Mouse (Mus musculus) yolk sac, embryonic 10.5 days (tissue): ENCODE results near the gene Elk3.
"Not testable (repeated sequence)": the region's sequence is repeated elsewhere in the genome, so short reads cannot be mapped to it uniquely, and the experiment has no call there.

Source experiments
- DNase-seq: peaks from one replicate; pipeline ENCODE4 v3.0.0-alpha.2; 2017; ENCODE audit warnings: low spot score

The Elk3 gene

DNA sequence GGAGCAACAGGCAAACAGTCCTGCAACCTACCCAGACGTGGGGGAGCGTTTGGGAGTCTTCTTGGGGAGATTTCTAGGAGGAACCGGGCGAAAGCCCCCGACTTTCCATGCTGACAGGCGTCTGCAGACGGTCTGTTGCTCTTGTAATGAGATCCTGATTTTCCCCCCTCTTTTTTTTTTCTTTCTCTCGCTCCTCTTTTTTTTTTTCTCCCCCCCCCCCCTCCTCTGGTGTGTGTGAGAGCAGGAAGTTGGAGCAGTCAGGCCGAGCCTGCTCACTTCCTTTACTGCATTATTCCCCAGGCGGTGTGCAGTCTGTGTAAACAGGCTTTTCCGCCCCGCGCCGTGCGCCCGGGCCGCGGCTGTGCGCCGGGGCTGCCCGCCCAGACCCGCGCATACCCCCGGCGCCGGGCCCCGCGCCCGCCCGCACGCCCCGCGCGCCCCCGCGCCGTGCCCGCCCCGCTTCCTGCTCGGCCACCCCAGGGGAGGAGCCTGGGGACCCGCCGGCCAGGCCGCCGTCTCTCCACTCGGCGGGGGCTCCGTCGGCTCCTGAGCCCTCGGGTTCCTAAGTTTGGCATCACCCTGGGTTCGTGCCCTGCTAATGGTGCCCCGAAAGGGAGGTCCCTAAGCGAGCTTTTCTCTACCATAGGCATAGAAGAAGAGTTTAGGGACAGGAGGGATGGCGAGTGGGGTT is at the start of gene Elk3:
Gene Elk3, minus strand, starts transcription at position 415 of the 691 bp plus-strand sequence.
- peak; percentile 48 for DNase-seq

DNA sequence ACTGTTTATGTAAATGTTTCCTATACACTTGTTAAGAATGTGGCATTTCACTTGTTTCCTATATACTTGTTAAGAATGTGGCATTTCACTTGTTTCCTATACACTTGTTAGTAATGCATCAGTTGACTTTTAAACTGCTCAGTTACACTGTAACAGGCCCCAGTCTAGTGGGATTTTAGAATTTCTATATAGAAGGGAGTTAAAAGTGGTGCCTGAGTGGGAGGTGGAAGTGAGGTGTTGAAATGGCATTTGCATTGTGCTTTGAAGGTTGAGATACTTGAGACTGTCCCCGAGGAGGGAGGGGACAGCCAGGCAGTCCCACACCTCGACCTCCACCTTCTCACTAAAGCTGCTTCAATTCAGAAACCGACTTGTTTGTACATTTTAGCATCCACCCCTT is 49.7 kb upstream of the Elk3 start:
- DNase-seq: no peak

DNA sequence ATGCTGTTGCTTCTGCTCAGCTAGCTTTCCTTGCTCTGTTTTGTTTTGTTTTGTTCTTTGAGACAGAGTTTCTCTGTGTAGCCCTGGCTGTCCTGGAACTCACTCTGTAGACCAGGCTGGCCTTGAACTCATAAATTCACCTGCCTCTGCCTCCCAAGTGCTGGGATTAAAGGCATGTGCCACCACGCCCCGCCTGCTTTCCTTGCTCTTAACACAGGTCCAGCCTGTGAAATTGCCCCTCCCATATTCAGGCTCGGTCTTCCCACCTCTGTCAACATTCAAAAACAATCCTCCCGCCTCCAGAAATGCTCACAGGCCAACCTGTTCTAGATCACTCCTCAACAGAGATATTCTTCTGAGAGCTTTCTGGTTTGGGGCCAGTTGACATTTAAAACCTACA is 49.3 kb upstream of the Elk3 start:
- DNase-seq: not testable (repeated sequence)

DNA sequence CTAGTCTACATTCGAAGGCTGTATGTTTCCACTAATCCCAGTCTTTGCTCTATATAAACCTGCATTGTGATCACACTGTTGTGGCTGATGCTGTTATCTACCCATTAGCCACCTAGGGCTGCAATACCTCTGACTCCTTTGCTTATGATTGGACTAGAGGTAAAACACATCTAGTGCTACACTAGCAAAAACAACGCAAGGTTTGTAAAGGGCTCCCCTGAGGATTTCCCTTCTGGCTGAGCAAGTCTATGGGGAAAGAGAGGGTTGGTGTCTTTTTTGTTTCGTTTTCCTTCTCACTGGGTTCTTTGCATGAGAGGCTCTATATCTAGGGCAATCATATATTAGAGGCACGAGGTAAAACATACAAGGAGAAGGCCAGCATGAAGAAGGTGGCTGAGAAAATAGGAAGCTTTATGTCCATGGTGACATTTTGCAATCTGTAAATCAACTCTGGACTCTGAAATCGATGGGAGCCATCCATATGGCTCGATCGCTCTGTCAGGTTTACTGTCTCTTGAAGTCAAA is 48.5 kb upstream of the Elk3 start:
- DNase-seq: no peak

DNA sequence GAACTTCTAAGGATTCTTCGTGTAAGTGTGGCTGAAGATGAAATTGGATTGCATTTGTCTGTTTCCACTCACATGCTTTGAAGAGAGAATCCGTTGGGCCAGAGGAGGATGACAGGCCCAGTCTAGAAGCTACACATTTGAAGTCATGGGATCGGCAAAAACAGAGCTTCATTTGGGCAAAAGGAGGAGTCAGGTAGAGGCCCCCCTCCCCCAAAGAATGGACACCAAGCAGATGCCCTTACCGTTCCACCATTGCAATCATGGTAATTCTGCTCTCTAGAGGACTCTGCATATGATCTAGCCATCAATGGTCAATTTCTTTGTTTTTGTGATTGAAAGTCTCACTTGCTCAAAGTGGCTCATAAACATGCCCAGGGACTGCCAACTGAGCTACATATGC is 47.9 kb upstream of the Elk3 start:
- DNase-seq: no peak

DNA sequence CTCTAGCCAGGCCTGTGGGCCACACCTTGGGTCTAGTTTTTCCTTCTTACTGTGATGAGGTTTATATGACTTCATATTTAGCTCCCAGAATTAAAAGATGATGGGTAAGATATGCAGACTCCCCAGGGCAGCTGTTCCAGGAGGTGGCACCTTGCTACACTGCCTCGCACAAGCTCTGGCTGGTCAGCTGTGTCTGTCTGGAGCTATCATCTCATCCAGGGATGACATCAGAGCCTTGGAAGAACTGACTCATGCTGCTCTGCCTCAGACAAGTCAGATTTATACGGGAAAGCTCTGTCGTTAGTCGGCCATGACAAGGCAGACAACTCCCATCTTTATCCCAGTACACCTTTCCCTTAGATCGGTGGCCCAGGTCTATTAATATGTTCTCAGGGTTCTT is 46.2 kb upstream of the Elk3 start:
- DNase-seq: no peak

DNA sequence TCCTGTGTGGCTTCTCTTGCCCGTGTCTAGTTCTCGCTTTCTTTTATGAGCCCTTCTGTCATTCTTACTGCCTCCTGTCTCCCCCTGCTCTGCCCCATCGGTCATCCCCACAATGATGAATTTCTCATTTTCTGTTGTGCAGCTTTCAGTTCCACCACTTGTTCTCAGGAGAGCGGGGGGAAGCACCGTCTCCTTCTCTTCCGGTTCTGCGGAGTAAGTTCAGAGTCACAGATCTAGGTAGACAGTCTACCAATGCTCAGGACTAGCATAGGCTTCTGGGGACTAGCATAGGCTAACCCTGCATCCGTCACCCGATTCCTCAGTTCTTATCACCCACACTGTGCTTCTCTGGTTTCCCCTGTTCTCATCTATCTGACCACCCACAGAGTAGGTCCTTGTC is 45.2 kb upstream of the Elk3 start:
- DNase-seq: no peak

DNA sequence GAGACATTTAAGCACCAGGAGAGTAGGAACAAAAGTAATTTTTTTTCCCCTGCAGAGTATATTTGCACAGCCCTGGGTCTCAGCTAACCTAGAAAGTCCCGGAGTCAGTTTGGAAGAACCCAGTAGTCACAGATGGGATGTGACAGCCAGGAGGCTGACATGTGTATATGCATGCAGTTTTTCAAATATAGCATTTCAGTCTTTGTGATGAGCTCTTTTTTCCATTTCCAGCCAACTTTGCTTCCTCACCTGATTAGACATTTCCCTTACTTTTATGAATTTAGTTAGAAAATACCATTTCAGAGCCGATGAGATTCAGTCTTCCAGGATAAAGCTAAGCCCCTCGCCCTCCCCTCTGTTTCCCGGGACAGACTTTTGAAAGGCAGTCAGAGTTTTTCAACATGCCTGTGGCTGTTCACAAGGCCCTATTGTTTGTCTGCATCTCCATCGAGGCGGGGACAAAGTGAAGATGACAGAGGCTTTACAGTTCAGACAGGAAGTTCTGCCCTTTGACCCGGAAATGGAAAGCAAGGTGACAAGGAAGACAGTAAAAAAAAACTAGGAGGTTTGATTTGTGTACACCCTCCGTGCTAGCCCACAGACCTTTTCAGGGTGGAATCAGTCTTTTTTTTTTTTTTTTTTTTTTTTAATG is 44.5 kb upstream of the Elk3 start:
- no peak for DNase-seq

DNA sequence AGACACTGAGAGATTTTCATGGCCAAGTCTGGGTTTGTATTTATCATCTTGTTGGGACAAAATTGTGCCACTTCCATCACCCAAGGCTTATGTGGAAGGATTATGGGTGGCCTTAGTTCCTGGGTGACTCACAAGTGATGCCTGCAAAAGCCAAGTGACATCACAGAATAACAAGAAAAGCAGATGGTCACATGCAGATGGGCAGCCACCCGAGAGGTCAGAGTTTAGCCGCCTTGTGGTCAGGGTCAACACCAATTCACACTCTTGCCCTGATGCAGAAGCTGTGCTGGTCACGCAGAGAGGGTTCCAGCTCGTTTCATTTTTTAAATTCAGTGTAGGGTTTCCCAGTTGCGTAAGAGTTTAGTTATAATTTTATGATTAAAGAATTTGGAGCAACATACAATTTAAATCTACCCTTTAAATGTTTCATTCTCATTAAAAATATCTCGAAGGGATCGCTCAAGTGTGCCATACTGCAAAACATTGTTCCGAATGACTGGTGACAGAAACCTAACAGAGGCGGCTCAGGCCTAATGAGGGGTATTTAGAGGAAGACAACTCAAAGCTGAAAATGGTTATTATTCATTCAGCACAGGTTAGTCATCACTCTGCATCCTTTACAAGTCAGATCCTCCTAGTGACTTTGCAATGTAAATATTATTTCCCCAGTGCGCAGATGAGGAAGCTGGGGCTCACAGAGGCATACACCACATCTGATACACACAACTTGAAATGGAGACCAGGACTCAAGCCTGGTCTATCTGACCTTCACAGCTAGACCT is 42.8 kb upstream of the Elk3 start:
- no peak for DNase-seq

DNA sequence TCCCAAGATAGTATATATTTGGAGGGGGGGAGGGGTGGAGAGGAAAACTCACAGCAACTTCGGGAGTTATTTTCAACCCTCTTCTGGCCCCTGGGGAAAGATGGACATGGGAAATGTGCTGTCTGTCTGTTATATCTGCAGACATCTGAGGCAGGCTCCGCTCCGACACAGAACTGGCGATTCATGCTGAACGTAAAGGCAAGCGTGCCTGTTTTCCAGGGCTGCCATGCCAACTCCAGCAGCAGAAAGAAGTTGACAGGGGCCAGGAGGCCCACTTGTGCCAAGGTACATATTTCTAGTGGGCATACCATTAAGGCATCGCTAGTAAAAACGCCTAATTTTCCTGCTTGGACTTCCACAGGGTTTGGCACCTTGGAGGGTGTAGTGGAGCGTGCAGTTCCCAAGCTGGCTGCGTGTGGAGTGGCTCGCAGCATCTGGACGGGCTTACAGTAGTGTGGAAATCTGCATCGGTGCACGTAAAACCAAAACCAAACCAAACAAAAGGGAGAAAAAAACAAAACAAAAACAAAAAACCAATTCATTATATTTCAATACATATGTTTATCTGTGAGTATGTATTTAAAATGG is 37.1 kb upstream of the Elk3 start:
- no peak for DNase-seq

DNA sequence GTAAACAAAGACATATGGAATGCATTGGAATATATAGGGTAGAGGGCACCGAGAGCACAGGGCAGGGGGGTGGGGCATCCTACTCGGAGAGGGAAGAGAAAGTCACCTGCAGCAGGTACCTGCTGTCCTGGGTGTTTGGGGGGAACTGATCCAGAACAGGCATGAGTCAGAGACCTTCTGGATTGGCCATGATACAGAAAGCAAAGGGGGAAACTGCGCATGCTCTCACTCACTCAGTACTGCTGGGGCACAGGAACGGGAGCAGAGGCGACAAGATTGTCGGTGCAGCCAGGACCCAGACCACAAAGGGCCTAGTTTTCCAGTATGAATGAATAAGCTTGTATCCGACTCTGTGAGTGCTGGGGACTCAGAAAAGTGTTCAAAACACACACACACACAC is 36.5 kb upstream of the Elk3 start:
- DNase-seq: no peak

DNA sequence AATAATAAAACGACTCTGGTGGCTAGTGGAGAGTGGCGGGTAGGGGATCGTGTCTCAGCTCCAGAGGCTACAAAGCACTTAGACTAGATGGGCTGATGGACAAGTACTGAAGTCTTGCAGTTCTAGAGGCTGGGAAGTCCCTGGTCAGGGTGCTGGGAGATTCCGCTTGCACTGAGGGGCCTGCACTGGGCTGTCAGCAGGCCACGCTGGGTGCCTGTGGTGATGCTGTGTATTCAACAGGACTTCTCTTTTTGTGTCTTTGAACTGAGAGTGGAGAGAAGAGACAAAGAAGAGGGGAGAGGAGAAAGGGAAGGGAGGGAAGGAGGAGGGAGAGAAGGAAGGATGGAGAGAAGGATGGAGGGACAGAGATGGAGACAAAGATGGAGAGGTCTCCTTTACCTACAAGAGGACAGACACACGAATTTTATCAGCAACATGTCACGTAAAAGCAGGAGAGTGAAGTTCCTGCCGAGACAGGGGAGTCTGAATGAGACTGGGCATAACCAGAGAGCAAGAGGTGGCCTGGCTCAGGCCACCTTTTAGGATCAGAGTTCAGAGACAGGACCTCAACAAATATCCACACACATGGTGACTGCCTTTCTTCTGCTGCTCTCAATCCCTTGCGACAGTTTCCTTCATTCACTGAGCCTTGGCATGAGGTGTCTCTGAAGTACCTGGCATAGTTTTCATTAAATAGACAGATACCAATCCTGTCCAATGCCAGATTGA is 35.4 kb upstream of the Elk3 start:
- DNase-seq: no peak

DNA sequence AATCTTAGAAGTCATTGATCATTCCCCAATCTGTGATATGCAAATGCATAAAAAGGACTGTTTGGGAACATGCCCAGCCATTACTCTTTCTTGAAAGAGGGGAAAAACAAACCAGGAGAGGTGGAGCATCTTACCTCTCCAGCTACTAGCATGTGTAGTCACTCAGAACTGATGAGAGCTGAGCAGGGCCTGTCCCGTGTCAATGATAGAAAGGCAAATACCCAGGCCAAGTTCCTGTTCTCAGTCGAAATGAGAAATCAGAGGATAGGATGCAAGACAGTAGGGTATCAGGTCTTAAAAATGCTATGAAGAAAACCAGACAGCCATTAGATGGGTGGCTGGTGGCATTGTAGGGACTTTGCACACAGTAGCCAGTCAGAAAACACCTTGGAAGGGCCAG is 34.6 kb upstream of the Elk3 start:
- no peak for DNase-seq

DNA sequence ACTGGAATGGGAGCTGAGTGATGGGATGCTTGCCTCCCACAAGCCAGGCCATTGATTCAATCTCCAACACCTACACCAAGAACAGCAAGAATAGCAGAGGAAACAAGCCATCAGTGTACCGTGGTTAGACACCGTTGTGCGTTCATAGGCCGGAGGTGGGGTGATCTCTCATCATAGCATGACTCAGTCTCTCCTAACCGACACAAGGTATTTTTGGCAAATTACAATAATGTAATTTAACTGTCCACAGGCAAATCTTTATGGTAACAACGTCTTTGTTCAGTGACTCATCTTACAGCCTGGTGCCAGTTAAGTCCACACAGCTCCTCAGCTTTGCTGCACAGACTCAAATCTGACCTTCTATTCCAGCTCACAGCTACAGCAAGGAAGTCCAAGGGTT is 32.5 kb upstream of the Elk3 start:
- DNase-seq: no peak

DNA sequence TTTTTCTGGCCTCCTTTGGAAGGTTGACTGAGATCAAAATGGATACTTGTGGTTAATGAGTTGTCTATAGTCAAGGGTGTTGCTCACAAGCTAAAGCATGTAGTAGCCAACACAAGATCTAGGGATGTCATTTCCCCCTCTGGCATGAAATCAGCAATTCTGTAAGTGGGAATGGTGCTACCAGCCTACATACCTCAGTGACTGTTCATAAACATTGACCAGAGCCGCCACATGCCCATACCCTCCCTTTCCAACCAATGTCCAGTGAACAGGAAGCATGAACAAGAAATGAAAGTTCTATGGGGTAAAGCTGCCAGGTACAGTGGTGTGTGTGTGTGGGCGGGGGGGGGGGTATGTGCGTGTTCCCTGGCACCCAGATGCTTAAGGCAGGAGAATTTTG is 32.1 kb upstream of the Elk3 start:
- no peak for DNase-seq

DNA sequence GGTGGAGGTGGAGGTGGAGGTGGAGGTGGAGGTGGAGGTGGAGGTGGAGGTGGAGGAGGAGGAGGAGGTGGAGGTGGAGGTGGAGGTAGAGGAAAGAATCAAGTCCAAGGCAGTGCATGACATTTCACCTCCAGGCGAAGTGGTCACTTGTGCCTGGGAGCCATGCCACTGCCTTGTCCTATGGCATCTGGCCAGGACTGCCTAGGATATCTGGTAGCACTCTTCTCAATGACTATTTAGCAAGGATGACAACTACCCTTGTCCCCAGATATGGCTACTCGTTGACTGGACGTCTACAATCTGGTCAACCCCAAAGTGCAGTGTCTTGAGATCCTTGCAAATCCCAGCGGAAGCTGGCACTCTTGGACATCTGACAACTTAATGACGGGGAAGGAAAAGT is 27.6 kb upstream of the Elk3 start:
- DNase-seq: no peak

DNA sequence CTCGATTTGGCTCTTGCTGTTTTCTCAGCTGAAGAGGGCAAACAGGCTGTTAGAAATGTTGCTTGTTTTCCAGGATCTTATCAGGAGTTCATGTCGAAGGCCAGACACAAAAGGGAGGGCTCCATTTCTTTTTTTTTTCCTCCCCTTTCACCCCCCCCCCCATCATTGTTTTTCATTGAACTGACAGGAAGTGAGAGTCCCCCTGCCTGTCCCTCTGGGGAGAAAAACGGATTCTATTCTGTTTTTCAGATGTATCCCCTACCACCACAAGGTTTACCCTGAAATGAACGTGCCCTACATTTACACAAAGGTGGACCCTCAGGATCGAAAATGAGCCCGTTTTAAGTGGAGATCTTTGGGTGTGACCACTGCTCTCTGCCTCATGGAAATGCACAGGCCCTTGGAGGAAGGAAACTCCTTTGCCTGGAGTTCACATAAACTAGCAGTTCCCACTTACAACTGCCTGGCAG is 25.6 kb upstream of the Elk3 start:
- DNase-seq: no peak

DNA sequence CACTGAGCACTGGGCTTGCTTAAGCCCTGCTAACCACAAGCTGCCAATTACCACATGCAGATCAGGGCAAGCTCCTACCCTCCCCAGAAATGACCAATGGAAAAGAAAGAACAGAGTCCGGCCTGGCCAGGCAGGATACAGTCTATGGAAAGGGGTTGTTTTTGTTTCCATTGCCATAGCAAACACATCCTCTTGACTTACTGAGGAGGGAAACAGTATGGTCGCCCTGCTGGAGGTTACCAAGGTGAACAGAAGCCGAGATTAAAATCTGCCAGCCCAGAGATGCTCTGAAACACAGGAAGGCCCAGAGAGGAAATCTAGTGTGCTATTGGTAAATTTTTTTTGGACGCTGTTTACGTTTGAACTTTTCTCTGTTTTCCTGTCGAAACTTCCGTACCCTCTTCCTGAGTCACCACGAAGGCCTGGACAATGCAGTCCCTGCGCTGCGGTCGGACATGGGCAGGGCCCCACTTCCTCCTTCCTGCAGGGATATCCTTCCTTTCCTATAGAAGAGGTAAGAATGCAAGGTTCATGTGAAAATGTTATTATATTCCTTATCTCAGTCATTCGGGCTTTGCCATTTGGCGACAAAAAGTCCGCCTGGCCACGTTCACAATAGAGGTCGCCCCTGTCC is 25.0 kb upstream of the Elk3 start:
- DNase-seq: peak; percentile 20

DNA sequence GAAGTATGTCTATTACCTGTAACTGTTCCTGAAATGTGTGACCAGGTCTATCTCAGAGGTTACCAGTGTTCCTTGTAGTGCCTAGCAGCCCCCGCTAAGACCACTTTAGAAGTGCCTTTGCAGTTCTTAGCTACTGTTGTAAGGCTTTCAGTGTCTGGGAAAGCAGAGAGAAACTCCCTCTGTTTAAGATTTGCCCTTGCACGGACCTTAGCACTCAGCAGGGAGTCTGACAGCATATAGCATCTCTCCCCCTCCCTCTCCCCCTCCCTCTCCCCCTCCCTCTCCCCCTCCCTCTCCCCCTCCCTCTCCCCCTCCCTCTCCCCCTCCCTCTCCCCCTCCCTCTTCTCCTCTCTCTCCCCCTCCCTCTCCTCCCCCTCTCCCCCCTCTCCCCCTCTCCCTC is 24.1 kb upstream of the Elk3 start:
- no peak for DNase-seq

DNA sequence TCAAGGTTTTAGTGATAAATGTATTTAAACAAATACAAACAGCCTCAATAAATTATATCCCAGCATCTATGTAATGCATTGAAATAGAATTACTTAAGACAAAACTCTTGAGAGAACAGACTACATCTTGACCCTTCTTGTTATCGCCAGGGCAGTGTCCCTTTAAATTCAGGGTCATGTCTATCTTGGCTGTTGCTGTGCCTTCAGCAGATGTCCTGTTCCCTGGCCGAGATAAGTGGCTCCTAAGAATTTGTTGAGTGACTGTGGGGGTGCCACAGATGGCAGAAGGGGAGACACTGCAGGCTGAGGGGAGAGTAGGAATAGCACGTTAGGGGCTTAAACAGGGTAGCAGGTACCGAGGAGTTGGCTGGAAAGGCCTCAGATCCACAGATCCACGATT is 22.3 kb upstream of the Elk3 start:
- DNase-seq: no peak

DNA sequence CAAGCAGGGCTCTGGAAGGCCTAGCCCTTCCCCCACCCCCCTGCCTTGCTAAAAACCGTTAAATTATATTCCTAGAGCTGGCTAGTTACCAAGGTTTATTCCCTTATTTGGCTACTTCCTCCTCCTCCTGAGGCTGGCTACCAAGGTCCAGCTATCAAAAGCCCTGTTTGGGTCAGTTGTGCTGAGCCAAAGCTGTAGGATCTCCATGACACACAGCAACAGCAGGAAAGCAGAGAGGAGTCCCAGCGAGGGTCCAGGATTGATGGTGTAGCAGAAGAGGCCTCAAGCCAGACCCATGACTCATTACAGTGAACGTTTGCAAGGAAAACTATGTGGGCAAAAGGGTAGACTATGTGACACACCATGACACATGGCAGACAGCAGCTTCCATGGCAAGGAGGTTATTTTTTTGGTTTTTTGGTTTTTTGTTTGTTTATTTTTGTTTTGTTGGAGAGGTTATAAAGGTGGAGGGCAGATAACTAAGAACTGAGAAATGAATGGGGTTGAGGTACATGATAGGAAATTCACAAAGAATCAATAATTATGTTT is 21.4 kb upstream of the Elk3 start:
- no peak for DNase-seq
